Mouse (Mus musculus) cerebellum, adult (tissue): ENCODE measurements around the gene 4921511M17Rik.
"Not testable (repeated sequence)": the region's sequence is repeated elsewhere in the genome, so short reads cannot be mapped to it uniquely, and the experiment has no call there.

Experiments used
- ATAC-seq: cut with Nextera tagmentation; 2 replicates; pipeline ENCODE4 v1.9.2; 2017; ENCODE audit warnings: mild to moderate bottlenecking, moderate library complexity, mixed read lengths; ENCODE audit not compliant: insufficient number of reproducible peaks, low FRiP score, low TSS enrichment

The 4921511M17Rik gene

DNA sequence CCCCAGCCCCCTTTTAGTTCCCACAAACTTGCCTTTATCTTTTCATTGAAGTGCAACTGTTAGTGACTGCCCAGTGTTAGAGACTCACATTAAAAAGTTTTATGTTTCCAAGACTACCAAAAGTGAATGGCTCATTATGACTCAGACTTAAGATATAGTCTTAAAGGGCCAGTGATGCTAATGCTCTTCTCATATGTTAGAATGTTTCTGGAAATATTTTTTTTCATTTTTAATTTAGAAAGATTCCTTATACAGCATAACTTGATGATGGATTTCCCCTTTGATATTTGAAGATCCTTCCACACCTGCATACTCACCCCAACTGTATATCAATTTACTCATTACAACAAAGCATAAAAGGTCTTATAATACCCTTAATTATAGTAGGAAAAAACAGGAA is at the start of gene 4921511M17Rik:
4921511M17Rik (minus strand) TSS at position 101 of the 400 bp plus-strand sequence.
- not testable (repeated sequence) for ATAC-seq

DNA sequence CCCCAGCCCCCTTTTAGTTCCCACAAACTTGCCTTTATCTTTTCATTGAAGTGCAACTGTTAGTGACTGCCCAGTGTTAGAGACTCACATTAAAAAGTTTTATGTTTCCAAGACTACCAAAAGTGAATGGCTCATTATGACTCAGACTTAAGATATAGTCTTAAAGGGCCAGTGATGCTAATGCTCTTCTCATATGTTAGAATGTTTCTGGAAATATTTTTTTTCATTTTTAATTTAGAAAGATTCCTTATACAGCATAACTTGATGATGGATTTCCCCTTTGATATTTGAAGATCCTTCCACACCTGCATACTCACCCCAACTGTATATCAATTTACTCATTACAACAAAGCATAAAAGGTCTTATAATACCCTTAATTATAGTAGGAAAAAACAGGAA is 21.3 kb upstream of the 4921511M17Rik start, which contains the start of gene Gm10057:
Gm10057 (minus strand) TSS at position 101 of the 400 bp plus-strand sequence.
- not testable (repeated sequence) for ATAC-seq

DNA sequence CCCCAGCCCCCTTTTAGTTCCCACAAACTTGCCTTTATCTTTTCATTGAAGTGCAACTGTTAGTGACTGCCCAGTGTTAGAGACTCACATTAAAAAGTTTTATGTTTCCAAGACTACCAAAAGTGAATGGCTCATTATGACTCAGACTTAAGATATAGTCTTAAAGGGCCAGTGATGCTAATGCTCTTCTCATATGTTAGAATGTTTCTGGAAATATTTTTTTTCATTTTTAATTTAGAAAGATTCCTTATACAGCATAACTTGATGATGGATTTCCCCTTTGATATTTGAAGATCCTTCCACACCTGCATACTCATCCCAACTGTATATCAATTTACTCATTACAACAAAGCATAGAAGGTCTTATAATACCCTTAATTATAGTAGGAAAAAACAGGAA is 21.1 kb downstream of the 4921511M17Rik start, which contains the start of gene Samt1:
Samt1 (minus strand) TSS at position 101 of the 400 bp plus-strand sequence.
- ATAC-seq: not testable (repeated sequence)

DNA sequence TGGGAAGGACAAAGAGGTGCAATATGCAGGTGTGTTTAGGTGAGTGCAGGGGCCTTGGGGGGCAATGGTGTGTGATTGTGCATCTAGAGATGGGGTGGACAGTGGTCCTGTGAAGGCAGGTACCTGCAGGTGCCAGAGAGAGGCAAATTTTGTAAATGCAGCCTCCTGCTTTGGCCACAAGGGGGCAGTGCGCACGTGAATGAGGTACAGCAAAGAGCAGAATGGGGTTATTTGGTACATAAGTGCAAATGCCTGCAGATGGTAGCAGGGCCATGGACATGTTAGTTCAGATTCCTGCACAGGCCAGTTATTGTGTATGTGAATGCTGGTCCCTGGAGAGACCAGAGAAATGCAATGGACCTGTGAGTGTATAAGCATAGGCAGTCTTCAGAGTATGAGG is 56.7 kb downstream of the 4921511M17Rik start:
- ATAC-seq: not testable (repeated sequence)

DNA sequence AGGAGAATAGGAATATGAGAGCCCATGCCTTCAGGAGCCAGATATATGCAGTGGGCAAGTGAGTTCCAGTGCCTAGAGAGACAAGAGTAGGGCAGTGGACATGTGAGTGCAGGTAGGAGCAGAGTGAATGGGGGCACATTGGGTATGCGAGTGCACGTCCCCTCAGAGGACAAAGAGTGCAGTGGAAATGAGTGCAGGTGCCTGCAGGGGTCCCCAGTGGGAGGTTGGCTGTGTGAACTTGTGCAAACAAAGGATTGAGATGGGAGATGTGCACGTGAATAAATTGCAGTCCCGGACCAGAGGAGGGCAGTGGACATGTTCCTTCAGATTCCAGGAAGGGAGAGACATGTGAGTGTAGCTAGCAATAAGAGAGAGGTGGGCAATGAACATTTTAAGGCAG is 57.2 kb downstream of the 4921511M17Rik start:
- not testable (repeated sequence) for ATAC-seq

DNA sequence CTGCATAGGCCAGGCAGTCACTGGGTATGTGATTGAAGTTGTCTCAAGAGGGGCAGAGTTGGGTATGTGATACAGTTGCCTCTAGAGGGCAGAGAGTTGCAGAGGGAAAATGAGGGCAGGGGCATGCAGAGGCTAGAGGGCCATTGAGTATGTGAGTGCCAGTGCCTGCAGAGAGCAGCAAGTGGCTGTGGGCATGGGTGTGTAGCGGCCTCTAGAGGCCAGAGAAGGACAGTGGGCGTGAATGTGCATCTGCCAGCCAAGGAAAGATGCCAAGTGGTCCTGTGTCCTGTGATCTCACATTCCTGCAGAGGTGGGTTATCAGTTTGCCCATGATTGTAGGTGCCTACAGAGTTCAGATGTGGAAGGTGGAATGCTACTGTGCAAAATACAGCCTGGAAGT is 59.2 kb downstream of the 4921511M17Rik start:
- ATAC-seq: no peak
